Mouse (Mus musculus): ENCODE data around the gene Celf2. TPM values are rescaled to one million over a fixed set of nuclear protein-coding genes. Genes with fewer than 3 reads are reported as not detected.

Gene Celf2
- polyA plus RNA-seq, 1 experiment from 2014 or later: 35.4 TPM

DNA sequence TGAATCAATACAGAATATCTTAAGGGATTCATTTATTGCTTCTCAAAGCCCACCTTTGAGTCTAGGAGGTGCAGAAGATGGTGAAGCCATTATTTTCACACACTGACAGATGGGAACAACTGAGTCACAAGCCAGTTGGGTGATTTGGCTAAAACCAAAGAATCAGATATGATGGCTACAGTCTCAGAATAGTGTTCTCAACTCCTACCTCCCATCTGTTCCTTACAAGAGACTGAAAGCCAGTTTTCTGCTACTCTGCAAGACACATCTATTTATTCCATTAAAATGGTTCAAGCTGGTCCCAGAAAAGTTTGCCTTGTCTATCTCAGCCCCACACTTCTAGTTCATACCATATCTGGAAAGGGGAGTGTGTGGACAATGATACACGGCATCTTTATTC is 253.3 kb downstream of the Celf2 start:
- no peak overlapping the region for H3K9ac ChIP-seq (ENCODE audit: low read depth, low read length)
- WGBS: 90% methylated on average over 1 of the region's 1 CpGs
- H3K9me3 ChIP-seq (ENCODE audit: control insufficient read depth, low read length): no peaks in the 10 kb centered on the region
- ATAC-seq: no peak
- H3K27ac ChIP-seq (ENCODE audit: low read length): no peak overlapping the region
- no peak overlapping the region for H3K4me2 ChIP-seq (ENCODE audit: low read depth, low read length)
- no peaks in the 10 kb centered on the region for H3K36me3 ChIP-seq (ENCODE audit: control insufficient read depth, insufficient read depth, low read length)
- H3K4me1 ChIP-seq (ENCODE audit: control insufficient read depth, insufficient read depth, low read length): no peaks in the 10 kb centered on the region
- no peak overlapping the region for H3K4me3 ChIP-seq (ENCODE audit: low read length)
- H3K27me3 ChIP-seq (replicated peaks; ENCODE audit: control insufficient read depth, insufficient read depth, low read length): no peaks in the 10 kb centered on the region

DNA sequence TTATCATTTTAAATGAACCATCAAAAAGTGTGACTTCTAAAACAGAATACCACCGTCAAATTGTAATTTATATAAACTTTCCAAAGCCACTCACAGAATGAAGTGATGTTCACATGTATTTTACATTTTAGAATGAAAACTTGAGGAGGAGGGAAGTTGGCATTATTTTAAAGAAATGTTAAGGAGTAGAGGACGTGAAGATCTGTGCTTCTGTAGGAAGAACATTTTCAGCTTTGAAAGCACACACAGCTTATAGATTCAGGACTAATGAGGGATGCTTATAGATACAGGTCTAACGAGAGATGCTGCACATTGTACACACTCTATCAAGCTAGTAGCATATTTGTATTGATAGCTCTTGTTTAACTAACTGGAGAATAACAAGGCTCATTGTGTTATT is 254.0 kb downstream of the Celf2 start:
- Histone ChIP-seq H3K9ac (ENCODE audit: low read depth, low read length) (no peak overlapping the region), H3K9me3 (ENCODE audit: control insufficient read depth, low read length) (no peaks in the 10 kb centered on the region), H3K4me3 (ENCODE audit: low read length) (no peak overlapping the region), H3K4me2 (ENCODE audit: low read depth, low read length) (no peak overlapping the region), H3K36me3 (ENCODE audit: control insufficient read depth, insufficient read depth, low read length) (no peaks in the 10 kb centered on the region), H3K27me3 (replicated peaks; ENCODE audit: control insufficient read depth, insufficient read depth, low read length) (no peaks in the 10 kb centered on the region), H3K27ac (ENCODE audit: low read length) (no peak overlapping the region), H3K4me1 (ENCODE audit: control insufficient read depth, insufficient read depth, low read length) (no peaks in the 10 kb centered on the region)
- no peak for ATAC-seq
- 78% methylated on average over 3 of the region's 3 CpGs for WGBS

DNA sequence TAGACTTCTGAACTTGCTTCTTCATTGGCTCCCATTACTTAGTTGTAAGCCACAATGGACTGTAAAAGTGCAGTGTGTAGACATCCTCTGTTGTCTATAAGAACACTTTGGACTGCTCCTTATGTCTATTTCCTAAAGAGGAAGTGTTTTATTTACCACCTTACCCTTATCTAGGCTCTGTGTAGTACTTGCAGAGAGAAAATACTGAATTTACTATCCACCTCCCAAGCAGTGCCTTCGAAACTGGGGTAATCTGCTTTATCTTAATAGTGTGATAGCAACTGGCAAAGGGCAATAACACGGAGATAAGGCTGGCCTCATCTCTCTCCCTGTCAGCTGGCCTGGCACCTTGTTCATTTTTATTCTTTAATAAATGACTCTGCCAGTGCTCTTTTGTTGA is 259.0 kb downstream of the Celf2 start:
- peak; percentile 83 for ATAC-seq
- H3K4me2 ChIP-seq (ENCODE audit: low read depth, low read length): no peak overlapping the region
- H3K4me3 ChIP-seq (ENCODE audit: low read length): no peak overlapping the region
- no peaks in the 10 kb centered on the region for H3K36me3 ChIP-seq (ENCODE audit: control insufficient read depth, insufficient read depth, low read length)
- H3K27ac ChIP-seq (ENCODE audit: low read length): no peak overlapping the region
- no peak overlapping the region for H3K9ac ChIP-seq (ENCODE audit: low read depth, low read length)
- H3K27me3 ChIP-seq (replicated peaks; ENCODE audit: control insufficient read depth, insufficient read depth, low read length): no peaks in the 10 kb centered on the region
- H3K9me3 ChIP-seq (ENCODE audit: control insufficient read depth, low read length): no peaks in the 10 kb centered on the region
- peaks cover 11% of the 10 kb centered on the region; the same call in 1 of the 2 replicates for H3K4me1 ChIP-seq (ENCODE audit: control insufficient read depth, insufficient read depth, low read length)
- 36% methylated on average over 2 of the region's 2 CpGs for WGBS

DNA sequence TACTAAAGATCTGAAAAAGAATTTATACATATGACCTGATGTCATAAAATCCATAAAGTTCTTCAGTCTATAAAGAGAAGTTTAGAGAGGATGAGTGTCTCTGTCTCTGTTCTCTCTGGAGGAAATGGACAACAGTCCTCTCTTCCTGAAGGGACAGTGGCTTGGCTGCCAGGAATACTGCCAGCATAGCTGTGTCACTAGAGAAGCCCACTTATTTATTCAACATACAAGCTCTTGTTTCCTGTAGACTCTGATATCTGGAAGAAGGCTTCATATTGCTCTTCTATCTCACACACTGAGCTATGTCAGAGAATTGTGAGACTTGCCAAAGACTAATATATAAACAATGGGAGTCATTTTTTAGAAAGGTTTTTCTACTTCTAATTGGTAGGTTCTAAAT is 260.4 kb downstream of the Celf2 start:
- Histone ChIP-seq H3K27ac (ENCODE audit: low read length) (no peak overlapping the region), H3K9me3 (ENCODE audit: control insufficient read depth, low read length) (no peaks in the 10 kb centered on the region), H3K4me1 (ENCODE audit: control insufficient read depth, insufficient read depth, low read length) (peaks cover 14% of the 10 kb centered on the region), H3K4me2 (ENCODE audit: low read depth, low read length) (no peak overlapping the region), H3K36me3 (ENCODE audit: control insufficient read depth, insufficient read depth, low read length) (no peaks in the 10 kb centered on the region), H3K9ac (ENCODE audit: low read depth, low read length) (no peak overlapping the region), H3K4me3 (ENCODE audit: low read length) (no peak overlapping the region), H3K27me3 (replicated peaks; ENCODE audit: control insufficient read depth, insufficient read depth, low read length) (no peaks in the 10 kb centered on the region)
- ATAC-seq: no peak

DNA sequence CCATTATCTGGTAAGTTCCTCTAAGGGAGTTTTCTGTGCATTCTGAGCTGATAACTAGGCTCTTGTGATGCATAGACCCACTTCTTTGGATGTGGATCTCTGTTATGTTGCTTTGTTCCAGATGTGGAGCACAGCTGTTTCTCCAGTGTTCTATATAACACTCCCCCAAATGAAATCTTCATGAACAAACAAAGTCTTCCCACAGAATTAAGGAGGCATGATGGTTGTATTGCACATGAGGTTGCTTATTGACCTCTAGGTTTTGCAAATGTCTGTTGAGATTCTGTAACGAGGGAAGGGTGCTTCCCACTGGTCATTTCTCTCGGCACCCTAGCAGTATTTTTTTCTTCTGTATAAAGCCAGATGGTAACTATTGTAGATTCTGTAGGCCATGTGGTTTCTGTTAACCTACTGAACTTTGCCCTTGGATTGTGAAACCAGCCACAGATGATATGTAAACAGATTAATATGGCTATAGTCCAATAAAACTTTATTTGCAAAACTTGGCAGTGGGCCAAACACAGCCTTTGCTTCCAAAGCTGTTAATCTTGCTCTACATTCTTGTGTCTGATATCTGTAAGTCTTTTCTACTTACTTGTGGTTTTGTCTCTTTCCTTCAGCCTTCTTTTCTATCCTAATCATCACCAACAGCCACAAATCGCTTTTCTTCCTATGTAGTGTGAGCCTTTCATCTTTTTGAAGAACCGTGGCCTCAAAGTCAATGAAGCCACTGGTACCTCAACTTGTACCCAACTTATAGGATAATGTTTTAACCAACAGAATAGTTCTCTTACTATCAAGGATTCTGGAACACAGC is 263.2 kb downstream of the Celf2 start:
- WGBS: 13% methylated on average over 4 of the region's 4 CpGs
- H3K4me3 ChIP-seq (ENCODE audit: low read length): no peak overlapping the region
- no peaks in the 10 kb centered on the region for H3K27me3 ChIP-seq (replicated peaks; ENCODE audit: control insufficient read depth, insufficient read depth, low read length)
- H3K36me3 ChIP-seq (ENCODE audit: control insufficient read depth, insufficient read depth, low read length): no peaks in the 10 kb centered on the region
- peak; percentile 88 for ATAC-seq
- peak overlapping the region; percentile 55 for H3K27ac ChIP-seq (ENCODE audit: low read length)
- H3K9me3 ChIP-seq (ENCODE audit: control insufficient read depth, low read length): no peaks in the 10 kb centered on the region
- no peak overlapping the region for H3K9ac ChIP-seq (ENCODE audit: low read depth, low read length)
- no peak overlapping the region for H3K4me2 ChIP-seq (ENCODE audit: low read depth, low read length)
- peaks cover 25% of the 10 kb centered on the region for H3K4me1 ChIP-seq (ENCODE audit: control insufficient read depth, insufficient read depth, low read length)

GRCm38 (mm10) chr2:7242139-7242538 is 267.2 kb downstream of the Celf2 start:
- no peak overlapping the region for H3K4me2 ChIP-seq (ENCODE audit: low read depth, low read length)
- no peak overlapping the region for H3K9ac ChIP-seq (ENCODE audit: low read depth, low read length)
- no peaks in the 10 kb centered on the region for H3K9me3 ChIP-seq (ENCODE audit: control insufficient read depth, low read length)
- H3K4me3 ChIP-seq (ENCODE audit: low read length): no peak overlapping the region
- no peak overlapping the region for H3K27ac ChIP-seq (ENCODE audit: low read length)
- H3K4me1 ChIP-seq (ENCODE audit: control insufficient read depth, insufficient read depth, low read length): peaks cover 25% of the 10 kb centered on the region
- H3K27me3 ChIP-seq (replicated peaks; ENCODE audit: control insufficient read depth, insufficient read depth, low read length): no peaks in the 10 kb centered on the region
- WGBS: 55% methylated on average over 1 of the region's 1 CpGs
- no peaks in the 10 kb centered on the region for H3K36me3 ChIP-seq (ENCODE audit: control insufficient read depth, insufficient read depth, low read length)
- ATAC-seq: no peak

GRCm38 (mm10) chr2:7241523-7241941 is 267.8 kb downstream of the Celf2 start:
- Histone ChIP-seq H3K4me3 (ENCODE audit: low read length) (no peak overlapping the region), H3K4me2 (ENCODE audit: low read depth, low read length) (no peak overlapping the region), H3K9ac (ENCODE audit: low read depth, low read length) (no peak overlapping the region), H3K9me3 (ENCODE audit: control insufficient read depth, low read length) (no peaks in the 10 kb centered on the region), H3K27ac (ENCODE audit: low read length) (no peak overlapping the region), H3K36me3 (ENCODE audit: control insufficient read depth, insufficient read depth, low read length) (no peaks in the 10 kb centered on the region), H3K27me3 (replicated peaks; ENCODE audit: control insufficient read depth, insufficient read depth, low read length) (no peaks in the 10 kb centered on the region), H3K4me1 (ENCODE audit: control insufficient read depth, insufficient read depth, low read length) (peaks cover 21% of the 10 kb centered on the region)
- 62% methylated on average over 4 of the region's 4 CpGs for WGBS
- no peak for ATAC-seq

DNA sequence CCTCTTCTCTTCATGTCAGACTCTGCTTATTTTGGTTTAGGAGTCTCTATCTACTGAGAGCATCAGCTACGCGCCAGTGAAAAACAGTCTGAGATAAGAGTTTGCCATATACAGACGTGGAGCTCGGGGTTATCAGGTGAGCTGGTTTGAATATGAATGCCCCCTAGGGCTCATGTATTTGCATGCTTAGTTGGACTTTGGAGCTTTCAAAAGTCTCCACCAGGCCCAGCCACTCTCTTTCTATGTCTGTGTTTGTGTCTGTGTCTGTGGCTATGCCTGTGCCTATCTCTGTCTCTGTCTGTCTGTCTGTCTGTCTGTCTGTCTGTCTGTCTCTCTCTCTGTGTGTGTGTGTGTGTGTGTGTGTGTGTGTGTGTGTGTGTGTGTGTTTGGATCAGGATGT is 272.1 kb downstream of the Celf2 start:
- H3K4me3 ChIP-seq (ENCODE audit: low read length): no peak overlapping the region
- no peak overlapping the region for H3K27ac ChIP-seq (ENCODE audit: low read length)
- H3K9me3 ChIP-seq (ENCODE audit: control insufficient read depth, low read length): no peaks in the 10 kb centered on the region
- H3K4me1 ChIP-seq (ENCODE audit: control insufficient read depth, insufficient read depth, low read length): peaks cover 7% of the 10 kb centered on the region; the same call in 1 of the 2 replicates
- no peaks in the 10 kb centered on the region for H3K27me3 ChIP-seq (replicated peaks; ENCODE audit: control insufficient read depth, insufficient read depth, low read length)
- H3K36me3 ChIP-seq (ENCODE audit: control insufficient read depth, insufficient read depth, low read length): no peaks in the 10 kb centered on the region
- H3K9ac ChIP-seq (ENCODE audit: low read depth, low read length): no peak overlapping the region
- ATAC-seq: peak; percentile 80
- H3K4me2 ChIP-seq (ENCODE audit: low read depth, low read length): no peak overlapping the region
- 53% methylated on average over 4 of the region's 4 CpGs for WGBS

DNA sequence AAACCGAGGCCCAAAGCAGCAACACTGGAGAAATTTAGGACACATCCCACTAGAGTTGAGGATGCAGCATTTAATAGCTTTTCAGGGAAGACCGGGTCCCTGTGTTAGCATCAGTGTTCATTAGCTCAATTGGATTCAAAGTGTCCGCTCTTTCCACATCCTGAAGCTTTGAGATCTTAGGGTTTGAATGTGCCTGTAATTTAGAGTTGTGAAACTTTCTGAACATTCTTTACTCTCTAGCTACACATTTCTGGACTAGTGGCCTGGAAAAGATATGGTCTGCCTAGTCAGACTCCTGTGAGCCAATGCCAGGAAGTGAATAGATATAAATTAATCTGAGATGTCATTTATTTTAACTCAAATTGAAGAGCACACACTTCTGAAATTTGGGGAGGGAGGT is 272.9 kb downstream of the Celf2 start:
- H3K4me2 ChIP-seq (ENCODE audit: low read depth, low read length): no peak overlapping the region
- H3K27me3 ChIP-seq (replicated peaks; ENCODE audit: control insufficient read depth, insufficient read depth, low read length): no peaks in the 10 kb centered on the region
- no peak overlapping the region for H3K27ac ChIP-seq (ENCODE audit: low read length)
- H3K9ac ChIP-seq (ENCODE audit: low read depth, low read length): no peak overlapping the region
- H3K9me3 ChIP-seq (ENCODE audit: control insufficient read depth, low read length): no peaks in the 10 kb centered on the region
- WGBS: 89% methylated on average over 3 of the region's 3 CpGs
- ATAC-seq: no peak
- H3K36me3 ChIP-seq (ENCODE audit: control insufficient read depth, insufficient read depth, low read length): no peaks in the 10 kb centered on the region
- H3K4me3 ChIP-seq (ENCODE audit: low read length): no peak overlapping the region
- 0 out of 2 replicates have a peak, but pooled peaks cover 1% of the 10 kb centered on the region for H3K4me1 ChIP-seq (ENCODE audit: control insufficient read depth, insufficient read depth, low read length)

Data from intestine, embryonic 16.5 days (tissue).